Mouse (Mus musculus): ENCODE data around the gene Itgb7. TPM values are rescaled to one million over a fixed set of nuclear protein-coding genes. Genes with fewer than 3 reads are reported as not detected.

Itgb7 gene
- total RNA-seq, 2 experiments from 2014 or later, result 26.0 to 32.8 TPM

GRCm38 (mm10) chr15:102169064-102169463 lies 62.7 kb downstream of the Itgb7 start:
- no peak for ATAC-seq (replicated peaks; ENCODE audit: low FRiP score, poor library complexity, severe bottlenecking)

DNA sequence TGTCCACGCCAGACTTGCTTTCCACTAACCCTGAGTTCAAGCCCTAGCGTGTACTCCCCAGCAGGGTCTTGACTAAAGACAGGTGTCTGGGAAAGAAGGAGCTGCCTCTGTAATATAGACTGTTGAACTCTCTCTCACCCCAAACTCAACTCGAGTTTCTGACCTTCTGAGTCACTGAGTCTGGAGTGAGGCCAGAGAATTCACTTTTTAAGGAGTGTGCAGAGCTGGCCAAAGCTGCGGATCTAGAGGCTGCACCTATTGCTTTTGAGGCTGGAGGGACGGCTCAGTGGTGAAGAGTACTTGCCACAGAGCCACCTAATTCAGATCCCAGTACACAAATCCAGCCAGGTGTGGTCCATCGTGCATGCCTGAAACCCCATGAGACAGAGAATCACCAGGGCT lies 64.1 kb downstream of the Itgb7 start:
- ATAC-seq (replicated peaks; ENCODE audit: low FRiP score, poor library complexity, severe bottlenecking), result no peak

Other genes with a start within 250 kb of the Itgb7 start
- gene Krt8, start 227.5 kb downstream of the Itgb7 start, total RNA-seq (2015; ENCODE audit: low replicate concordance), result not detected in 2 replicates
- gene Krt8, start 227.5 kb downstream of the Itgb7 start, total RNA-seq (2017; ENCODE audit: low replicate concordance), result not detected in 2 replicates
- 1.7 TPM in 1 of 2 replicates, not detected in the other for gene Krt18, start 203.8 kb downstream of the Itgb7 start, total RNA-seq (2015; ENCODE audit: low replicate concordance)
- gene Krt18, start 203.8 kb downstream of the Itgb7 start, total RNA-seq (2017; ENCODE audit: low replicate concordance), result 0.26 TPM in 1 of 2 replicates, not detected in the other
- gene Eif4b, start 158.2 kb downstream of the Itgb7 start, total RNA-seq (2015; ENCODE audit: low replicate concordance), result 34.2 and 49.9 TPM in 2 replicates
- 89.8 and 92.8 TPM in 2 replicates for gene Eif4b, start 158.2 kb downstream of the Itgb7 start, total RNA-seq (2017; ENCODE audit: low replicate concordance)
- 0.36 TPM in 1 of 2 replicates, not detected in the other for gene Tns2, start 131.5 kb downstream of the Itgb7 start, total RNA-seq (2015; ENCODE audit: low replicate concordance)
- not detected in 2 replicates for gene Tns2, start 131.5 kb downstream of the Itgb7 start, total RNA-seq (2017; ENCODE audit: low replicate concordance)
- gene Spryd3, start 95.7 kb downstream of the Itgb7 start, total RNA-seq (2015; ENCODE audit: low replicate concordance), result 2.5 and 5.4 TPM in 2 replicates
- 2.3 and 16.0 TPM in 2 replicates for gene Spryd3, start 95.7 kb downstream of the Itgb7 start, total RNA-seq (2017; ENCODE audit: low replicate concordance)
- gene Igfbp6, start 87.6 kb downstream of the Itgb7 start, total RNA-seq (2015; ENCODE audit: low replicate concordance), result not detected in 2 replicates
- not detected in 2 replicates for gene Igfbp6, start 87.6 kb downstream of the Itgb7 start, total RNA-seq (2017; ENCODE audit: low replicate concordance)
- gene Soat2, start 81.4 kb downstream of the Itgb7 start, total RNA-seq (2015; ENCODE audit: low replicate concordance), result 1.1 and 5.0 TPM in 2 replicates
- gene Soat2, start 81.4 kb downstream of the Itgb7 start, total RNA-seq (2017; ENCODE audit: low replicate concordance), result 1.0 and 1.7 TPM in 2 replicates
- gene Zfp740, start 28.7 kb downstream of the Itgb7 start, total RNA-seq (2015; ENCODE audit: low replicate concordance), result 25.2 and 33.5 TPM in 2 replicates
- 30.5 and 52.6 TPM in 2 replicates for gene Zfp740, start 28.7 kb downstream of the Itgb7 start, total RNA-seq (2017; ENCODE audit: low replicate concordance)
- gene Csad, start 27.2 kb downstream of the Itgb7 start, total RNA-seq (2015; ENCODE audit: low replicate concordance), result 8.3 and 23.9 TPM in 2 replicates
- gene Csad, start 27.2 kb downstream of the Itgb7 start, total RNA-seq (2017; ENCODE audit: low replicate concordance), result 6.3 and 27.2 TPM in 2 replicates
- 4.6 and 9.4 TPM in 2 replicates for gene Rarg, start 25.6 kb upstream of the Itgb7 start, total RNA-seq (2015; ENCODE audit: low replicate concordance)
- 2.6 and 3.6 TPM in 2 replicates for gene Rarg, start 25.6 kb upstream of the Itgb7 start, total RNA-seq (2017; ENCODE audit: low replicate concordance)
- not detected in 2 replicates for gene Gm9918, start 38.6 kb upstream of the Itgb7 start, total RNA-seq (2015; ENCODE audit: low replicate concordance)
- gene Gm9918, start 38.6 kb upstream of the Itgb7 start, total RNA-seq (2017; ENCODE audit: low replicate concordance), result not detected in 2 replicates
- gene Mfsd5, start 47.5 kb upstream of the Itgb7 start, total RNA-seq (2015; ENCODE audit: low replicate concordance), result 8.8 and 19.1 TPM in 2 replicates
- 3.1 and 5.1 TPM in 2 replicates for gene Mfsd5, start 47.5 kb upstream of the Itgb7 start, total RNA-seq (2017; ENCODE audit: low replicate concordance)
- gene Espl1, start 64.3 kb upstream of the Itgb7 start, total RNA-seq (2015; ENCODE audit: low replicate concordance), result 145 and 158 TPM in 2 replicates
- 127 and 176 TPM in 2 replicates for gene Espl1, start 64.3 kb upstream of the Itgb7 start, total RNA-seq (2017; ENCODE audit: low replicate concordance)
- 121 and 130 TPM in 2 replicates for gene Pfdn5, start 94.2 kb upstream of the Itgb7 start, total RNA-seq (2015; ENCODE audit: low replicate concordance)
- gene Pfdn5, start 94.2 kb upstream of the Itgb7 start, total RNA-seq (2017; ENCODE audit: low replicate concordance), result 68.3 and 116 TPM in 2 replicates
- gene Myg1, start 99.8 kb upstream of the Itgb7 start, total RNA-seq (2015; ENCODE audit: low replicate concordance), result 27.8 and 39.0 TPM in 2 replicates
- 16.2 and 29.7 TPM in 2 replicates for gene Myg1, start 99.8 kb upstream of the Itgb7 start, total RNA-seq (2017; ENCODE audit: low replicate concordance)
- 41.9 and 51.5 TPM in 2 replicates for gene Aaas, start 118.8 kb upstream of the Itgb7 start, total RNA-seq (2015; ENCODE audit: low replicate concordance)
- 18.2 and 49.8 TPM in 2 replicates for gene Aaas, start 118.8 kb upstream of the Itgb7 start, total RNA-seq (2017; ENCODE audit: low replicate concordance)
- gene Sp7, start 135.2 kb upstream of the Itgb7 start, total RNA-seq (2015; ENCODE audit: low replicate concordance), result not detected in 2 replicates
- gene Sp7, start 135.2 kb upstream of the Itgb7 start, total RNA-seq (2017; ENCODE audit: low replicate concordance), result not detected in 2 replicates
- 80.5 and 94.1 TPM in 2 replicates for gene Sp1, start 174.2 kb upstream of the Itgb7 start, total RNA-seq (2015; ENCODE audit: low replicate concordance)
- gene Sp1, start 174.2 kb upstream of the Itgb7 start, total RNA-seq (2017; ENCODE audit: low replicate concordance), result 70.4 and 79.1 TPM in 2 replicates
- gene Amhr2, start 213.4 kb upstream of the Itgb7 start, total RNA-seq (2015; ENCODE audit: low replicate concordance), result not detected in 2 replicates
- 3.6 TPM in 1 of 2 replicates, not detected in the other for gene Amhr2, start 213.4 kb upstream of the Itgb7 start, total RNA-seq (2017; ENCODE audit: low replicate concordance)
- 45.4 and 56.6 TPM in 2 replicates for gene Prr13, start 227.1 kb upstream of the Itgb7 start, total RNA-seq (2015; ENCODE audit: low replicate concordance)
- 18.6 and 49.4 TPM in 2 replicates for gene Prr13, start 227.1 kb upstream of the Itgb7 start, total RNA-seq (2017; ENCODE audit: low replicate concordance)
- 405 and 484 TPM in 2 replicates for gene Pcbp2, start 238.6 kb upstream of the Itgb7 start, total RNA-seq (2015; ENCODE audit: low replicate concordance)
- gene Pcbp2, start 238.6 kb upstream of the Itgb7 start, total RNA-seq (2017; ENCODE audit: low replicate concordance), result 185 and 238 TPM in 2 replicates